Mouse (Mus musculus): ENCODE data around the gene Best1. TPM values are rescaled to one million over a fixed set of nuclear protein-coding genes. Genes with fewer than 3 reads are reported as not detected.
A peak's percentile ranks its signal among the peaks of the same experiment; 100 is the strongest.

The Best1 gene
- polyA plus RNA-seq, 1 experiment from 2014 or later = 1.5 TPM

DNA sequence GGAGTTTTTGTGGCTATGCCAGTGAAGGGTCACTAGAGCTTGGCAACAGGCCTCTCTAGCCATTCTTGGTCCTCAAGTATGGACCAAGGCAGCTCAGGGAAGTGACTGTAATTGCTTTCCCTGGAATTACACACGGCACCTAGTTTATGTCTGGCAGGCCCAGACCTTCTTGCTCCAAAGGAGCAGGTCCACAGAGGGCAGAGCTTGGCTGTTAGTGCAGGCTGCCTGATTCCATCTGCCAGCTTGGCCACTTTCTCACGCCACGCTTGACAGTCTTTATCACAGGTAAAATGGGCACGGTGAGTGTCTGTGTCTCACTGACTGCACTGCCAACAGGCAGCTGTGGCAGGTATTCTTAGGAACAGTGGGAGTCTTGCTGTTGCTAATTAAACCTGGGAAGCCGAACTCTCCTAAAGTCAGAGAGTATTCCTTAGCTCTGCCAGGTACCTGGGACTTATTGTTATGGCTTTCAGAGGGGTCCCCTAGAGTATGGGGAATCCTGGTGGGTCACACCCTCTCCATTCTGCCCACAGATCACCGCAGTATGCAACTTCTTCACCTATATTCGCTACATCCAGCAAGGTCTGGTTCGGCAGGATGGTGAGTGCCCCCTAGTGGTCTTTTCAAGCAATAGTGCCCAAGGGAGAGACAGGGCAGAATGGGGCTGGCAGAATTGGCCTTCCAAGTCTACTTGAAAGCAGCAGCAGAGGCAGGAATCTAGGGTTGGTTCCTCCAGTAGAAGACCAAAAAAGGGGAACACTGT is 32.0 kb upstream of the Best1 start:
- no peaks in the 10 kb centered on the region for H3K36me3 ChIP-seq (ENCODE audit: control insufficient read depth, insufficient read depth, low read length)
- WGBS = 41% methylated on average over 8 of the region's 8 CpGs
- peak; percentile 49; the same call in 1 of the 2 replicates for ATAC-seq (ENCODE audit: insufficient read depth, low FRiP score, low TSS enrichment)
- H3K9me3 ChIP-seq (ENCODE audit: control insufficient read depth, low read length) = no peaks in the 10 kb centered on the region
- H3K4me2 ChIP-seq (ENCODE audit: low read depth) = no peak overlapping the region
- H3K9ac ChIP-seq (ENCODE audit: low read length) = no peak overlapping the region
- H3K27me3 ChIP-seq (ENCODE audit: control insufficient read depth, insufficient read depth, low read length) = no peaks in the 10 kb centered on the region
- H3K27ac ChIP-seq (ENCODE audit: low read depth, low read length) = no peak overlapping the region
- no peak overlapping the region for H3K4me3 ChIP-seq (ENCODE audit: low read depth, low read length)
- DNase-seq (ENCODE audit: low spot score) = peak; percentile 57
- H3K4me1 ChIP-seq (ENCODE audit: control insufficient read depth, insufficient read depth, low read length) = no peaks in the 10 kb centered on the region

DNA sequence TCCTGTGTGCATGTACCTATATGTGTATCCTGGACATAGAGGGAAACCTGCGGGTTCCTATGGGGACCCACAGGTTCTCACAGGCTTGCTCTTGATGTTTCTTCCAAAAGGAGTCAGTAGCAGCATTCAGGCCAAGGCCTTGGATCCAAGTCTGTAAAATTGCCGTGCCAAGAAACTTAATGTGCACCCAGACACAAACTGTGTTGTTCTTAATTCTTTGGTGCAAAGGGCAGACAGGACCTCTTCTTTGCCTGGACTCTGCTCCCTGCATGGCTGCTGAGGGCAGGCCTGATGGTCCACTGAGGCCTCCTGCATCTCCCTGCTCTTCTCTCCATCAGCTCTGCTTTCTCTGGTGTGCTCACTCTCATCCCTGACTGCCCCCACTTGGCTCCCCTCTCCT is 28.3 kb upstream of the Best1 start:
- DNase-seq (ENCODE audit: low spot score) (no peak), ATAC-seq (ENCODE audit: insufficient read depth, low FRiP score, low TSS enrichment) (no peak)
- Histone ChIP-seq H3K27ac (ENCODE audit: low read depth, low read length) (no peak overlapping the region), H3K36me3 (ENCODE audit: control insufficient read depth, insufficient read depth, low read length) (no peaks in the 10 kb centered on the region), H3K9ac (ENCODE audit: low read length) (no peak overlapping the region), H3K4me1 (ENCODE audit: control insufficient read depth, insufficient read depth, low read length) (no peaks in the 10 kb centered on the region), H3K27me3 (ENCODE audit: control insufficient read depth, insufficient read depth, low read length) (no peaks in the 10 kb centered on the region), H3K4me2 (ENCODE audit: low read depth) (no peak overlapping the region), H3K4me3 (ENCODE audit: low read depth, low read length) (no peak overlapping the region), H3K9me3 (ENCODE audit: control insufficient read depth, low read length) (no peaks in the 10 kb centered on the region)
- WGBS = 85% methylated on average over 2 of the region's 2 CpGs

DNA sequence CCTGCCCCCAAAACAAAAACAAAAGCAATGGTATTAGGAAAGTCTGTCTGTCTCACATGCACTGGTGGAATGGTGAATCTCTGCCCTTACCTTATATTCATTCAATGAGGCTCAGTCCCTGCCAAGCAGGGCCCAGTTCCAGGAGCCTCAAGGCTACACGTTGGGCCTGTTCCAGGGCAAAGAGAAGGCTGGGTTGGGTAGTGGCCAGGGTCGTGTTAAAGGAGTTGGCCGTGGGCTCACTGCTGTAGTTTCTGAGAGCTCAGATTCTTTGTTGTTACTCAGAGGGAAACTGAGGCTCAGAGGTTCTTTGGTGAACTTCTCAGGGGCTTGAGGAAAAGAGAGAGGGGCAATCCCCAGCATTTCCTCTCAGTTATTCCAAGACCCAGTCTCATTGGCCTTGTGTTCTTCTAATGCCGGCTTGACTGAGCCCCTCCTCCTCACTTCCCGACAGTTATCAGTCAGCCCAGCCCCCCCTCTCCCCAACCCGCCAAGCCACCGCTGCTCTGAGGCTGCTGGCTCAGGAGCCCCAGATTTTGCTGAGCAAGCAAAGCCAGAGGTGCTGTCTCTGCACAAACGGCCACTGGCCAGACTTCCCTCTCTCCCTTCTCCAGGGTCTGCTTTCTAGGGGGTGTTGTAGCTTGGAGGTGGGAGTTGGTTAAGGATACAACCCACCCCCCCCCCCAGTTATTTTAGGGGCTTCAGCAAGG is 23.9 kb upstream of the Best1 start:
- H3K36me3 ChIP-seq (ENCODE audit: control insufficient read depth, insufficient read depth, low read length) = no peaks in the 10 kb centered on the region
- H3K27ac ChIP-seq (ENCODE audit: low read depth, low read length) = 0 out of 2 replicates have a peak overlapping the region, but pooled peaks have one; percentile 6
- no peaks in the 10 kb centered on the region for H3K4me1 ChIP-seq (ENCODE audit: control insufficient read depth, insufficient read depth, low read length)
- H3K9me3 ChIP-seq (ENCODE audit: control insufficient read depth, low read length) = no peaks in the 10 kb centered on the region
- H3K4me2 ChIP-seq (ENCODE audit: low read depth) = no peak overlapping the region
- ATAC-seq (ENCODE audit: insufficient read depth, low FRiP score, low TSS enrichment) (no peak), DNase-seq (ENCODE audit: low spot score) (peak; percentile 57)
- no peak overlapping the region for H3K9ac ChIP-seq (ENCODE audit: low read length)
- H3K27me3 ChIP-seq (ENCODE audit: control insufficient read depth, insufficient read depth, low read length) = no peaks in the 10 kb centered on the region
- H3K4me3 ChIP-seq (ENCODE audit: low read depth, low read length) = no peak overlapping the region
- WGBS = 26% methylated on average over 8 of the region's 8 CpGs

DNA sequence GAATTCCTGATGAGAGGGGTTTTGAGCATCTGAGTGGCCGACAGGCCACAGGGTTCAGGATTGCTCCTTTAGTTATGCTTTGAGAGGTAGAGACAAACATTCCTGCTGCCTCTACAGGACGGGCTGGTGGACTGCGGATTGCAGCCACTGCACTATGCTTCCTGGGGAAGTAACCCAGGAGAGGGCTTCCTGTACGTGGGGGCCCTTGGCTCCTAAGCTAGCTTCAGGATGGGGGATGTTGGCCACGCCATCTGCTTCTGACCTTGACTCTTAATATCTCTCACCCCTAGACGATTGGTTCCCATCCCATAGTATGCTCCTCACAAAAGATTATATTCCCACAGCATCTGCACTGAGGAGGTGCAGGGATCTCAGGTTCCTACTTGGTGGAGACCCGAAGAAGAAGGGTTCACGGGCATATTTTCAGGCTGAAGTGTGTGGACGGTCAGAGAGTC is 21.9 kb upstream of the Best1 start:
- Histone ChIP-seq H3K9ac (ENCODE audit: low read length) (no peak overlapping the region; the same call in 1 of the 2 replicates), H3K27me3 (ENCODE audit: control insufficient read depth, insufficient read depth, low read length) (no peaks in the 10 kb centered on the region), H3K4me2 (ENCODE audit: low read depth) (no peak overlapping the region), H3K4me1 (ENCODE audit: control insufficient read depth, insufficient read depth, low read length) (peaks cover 4% of the 10 kb centered on the region; the same call in 1 of the 2 replicates), H3K9me3 (ENCODE audit: control insufficient read depth, low read length) (no peaks in the 10 kb centered on the region), H3K27ac (ENCODE audit: low read depth, low read length) (no peak overlapping the region), H3K36me3 (ENCODE audit: control insufficient read depth, insufficient read depth, low read length) (no peaks in the 10 kb centered on the region), H3K4me3 (ENCODE audit: low read depth, low read length) (no peak overlapping the region)
- DNase-seq (ENCODE audit: low spot score) = no peak
- WGBS = 66% methylated on average over 9 of the region's 9 CpGs
- ATAC-seq (ENCODE audit: insufficient read depth, low FRiP score, low TSS enrichment) = no peak

DNA sequence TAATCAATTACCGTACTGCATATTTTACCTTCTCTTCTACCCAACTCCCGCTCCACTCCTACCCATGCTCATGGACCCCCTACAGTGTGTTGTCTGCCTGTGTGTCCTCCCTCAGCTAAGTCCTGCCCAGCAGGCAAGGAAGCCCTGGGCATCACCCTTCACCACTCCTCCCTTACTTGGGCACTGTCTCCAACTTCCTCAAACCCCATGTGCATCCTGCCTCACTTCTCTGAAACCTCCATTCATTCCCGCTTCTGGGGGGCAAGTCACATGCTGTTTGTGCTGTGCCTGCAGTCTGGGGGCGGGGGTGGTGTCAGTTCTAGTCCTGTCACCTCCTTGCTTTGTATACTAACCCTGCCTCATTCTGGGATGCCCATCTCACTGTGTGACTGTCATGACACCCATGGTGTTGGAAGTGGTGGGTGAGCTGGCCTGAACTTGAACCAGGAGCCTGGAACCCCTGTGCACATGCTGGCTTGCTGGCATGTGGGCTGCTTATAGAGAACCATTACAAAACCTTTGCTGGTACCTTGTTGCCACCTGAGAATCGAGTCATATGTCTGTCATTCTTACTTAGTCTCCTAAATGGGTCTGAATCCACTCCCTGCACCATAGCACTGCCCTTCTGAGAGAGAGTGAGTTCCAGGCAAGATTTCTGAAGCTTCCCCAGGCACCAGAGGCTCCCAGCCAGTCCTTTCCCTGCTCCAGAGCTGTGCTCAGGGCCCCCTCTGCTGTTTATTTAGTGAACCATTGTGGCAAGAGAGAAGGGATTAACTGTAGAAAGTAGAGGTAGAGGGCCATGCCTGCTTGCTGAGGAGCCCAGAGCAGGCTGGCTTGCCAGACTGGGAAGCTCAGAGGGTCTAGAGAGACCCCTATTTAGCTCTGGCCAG is 21.2 kb upstream of the Best1 start:
- WGBS = 70% methylated on average over 5 of the region's 5 CpGs
- H3K4me3 ChIP-seq (ENCODE audit: low read depth, low read length) = no peak overlapping the region
- H3K36me3 ChIP-seq (ENCODE audit: control insufficient read depth, insufficient read depth, low read length) = no peaks in the 10 kb centered on the region
- DNase-seq (ENCODE audit: low spot score) = peak; percentile 40
- no peak for ATAC-seq (ENCODE audit: insufficient read depth, low FRiP score, low TSS enrichment)
- H3K27me3 ChIP-seq (ENCODE audit: control insufficient read depth, insufficient read depth, low read length) = no peaks in the 10 kb centered on the region
- H3K9ac ChIP-seq (ENCODE audit: low read length) = no peak overlapping the region; the same call in 1 of the 2 replicates
- peaks cover 5% of the 10 kb centered on the region; the same call in 1 of the 2 replicates for H3K4me1 ChIP-seq (ENCODE audit: control insufficient read depth, insufficient read depth, low read length)
- H3K9me3 ChIP-seq (ENCODE audit: control insufficient read depth, low read length) = no peaks in the 10 kb centered on the region
- no peak overlapping the region for H3K4me2 ChIP-seq (ENCODE audit: low read depth)
- H3K27ac ChIP-seq (ENCODE audit: low read depth, low read length) = no peak overlapping the region; the same call in 1 of the 2 replicates

DNA sequence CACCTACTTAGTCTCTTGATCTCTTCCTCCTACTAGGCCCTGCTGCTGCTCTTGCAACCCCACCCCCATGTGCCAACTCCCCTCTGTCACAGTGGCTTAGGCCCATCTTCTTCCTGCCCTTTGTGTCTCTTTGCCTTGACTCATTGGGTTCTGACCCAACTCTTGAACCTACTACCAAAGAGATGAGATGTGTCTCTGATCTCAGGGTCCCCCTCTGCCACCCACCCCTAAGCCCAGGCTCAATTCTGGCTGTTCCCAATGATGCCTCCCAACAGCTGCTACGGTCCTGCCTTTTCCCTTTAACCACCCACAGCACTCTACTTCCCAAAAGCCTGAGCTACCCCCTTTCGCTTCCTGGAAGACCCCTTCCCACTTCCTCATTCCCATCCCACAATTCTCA is 20.5 kb upstream of the Best1 start:
- Histone ChIP-seq H3K9me3 (ENCODE audit: control insufficient read depth, low read length) (no peaks in the 10 kb centered on the region), H3K4me2 (ENCODE audit: low read depth) (no peak overlapping the region), H3K36me3 (ENCODE audit: control insufficient read depth, insufficient read depth, low read length) (no peaks in the 10 kb centered on the region), H3K27ac (ENCODE audit: low read depth, low read length) (no peak overlapping the region), H3K4me3 (ENCODE audit: low read depth, low read length) (no peak overlapping the region), H3K4me1 (ENCODE audit: control insufficient read depth, insufficient read depth, low read length) (peaks cover 6% of the 10 kb centered on the region; the same call in 1 of the 2 replicates), H3K9ac (ENCODE audit: low read length) (no peak overlapping the region), H3K27me3 (ENCODE audit: control insufficient read depth, insufficient read depth, low read length) (no peaks in the 10 kb centered on the region)
- DNase-seq (ENCODE audit: low spot score) (no peak), ATAC-seq (ENCODE audit: insufficient read depth, low FRiP score, low TSS enrichment) (no peak)
- WGBS = 89% methylated on average over 2 of the region's 2 CpGs

DNA sequence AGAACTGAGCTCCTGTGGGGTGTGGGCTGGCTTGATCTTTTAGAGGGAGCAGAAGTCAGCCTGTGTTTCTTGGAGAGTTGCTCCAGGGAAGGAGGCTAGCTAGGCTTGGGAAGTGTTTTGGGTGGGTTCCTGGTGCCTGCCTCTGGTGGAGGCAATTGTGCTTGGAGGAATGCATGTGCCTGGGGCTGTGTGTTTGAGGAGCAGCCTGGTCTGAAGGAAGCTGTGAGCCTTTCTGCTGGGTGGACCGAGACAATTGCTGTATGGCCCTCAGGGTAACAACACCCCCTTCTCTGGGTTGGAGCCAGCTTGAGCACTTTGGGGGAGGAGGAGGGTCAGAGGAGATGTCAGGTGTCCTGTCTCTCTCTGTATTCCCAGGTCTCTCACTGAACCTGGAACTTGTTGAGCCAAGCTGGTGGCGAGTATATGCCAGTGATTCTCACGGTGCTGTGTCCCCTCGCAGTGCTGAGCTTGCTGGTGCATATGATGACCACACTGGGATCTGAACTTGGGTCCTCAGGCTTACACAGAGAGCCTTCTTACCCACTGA is 17.9 kb upstream of the Best1 start:
- Histone ChIP-seq H3K4me2 (ENCODE audit: low read depth) (peak overlapping the region; percentile 80), H3K36me3 (ENCODE audit: control insufficient read depth, insufficient read depth, low read length) (no peaks in the 10 kb centered on the region), H3K9ac (ENCODE audit: low read length) (no peak overlapping the region), H3K4me3 (ENCODE audit: low read depth, low read length) (peak overlapping the region; percentile 51; the same call in 1 of the 2 replicates), H3K4me1 (ENCODE audit: control insufficient read depth, insufficient read depth, low read length) (peaks cover 6% of the 10 kb centered on the region; the same call in 1 of the 2 replicates), H3K27ac (ENCODE audit: low read depth, low read length) (no peak overlapping the region), H3K27me3 (ENCODE audit: control insufficient read depth, insufficient read depth, low read length) (no peaks in the 10 kb centered on the region), H3K9me3 (ENCODE audit: control insufficient read depth, low read length) (no peaks in the 10 kb centered on the region)
- no peak for ATAC-seq (ENCODE audit: insufficient read depth, low FRiP score, low TSS enrichment)
- no peak for DNase-seq (ENCODE audit: low spot score)
- 59% methylated on average over 4 of the region's 4 CpGs for WGBS

DNA sequence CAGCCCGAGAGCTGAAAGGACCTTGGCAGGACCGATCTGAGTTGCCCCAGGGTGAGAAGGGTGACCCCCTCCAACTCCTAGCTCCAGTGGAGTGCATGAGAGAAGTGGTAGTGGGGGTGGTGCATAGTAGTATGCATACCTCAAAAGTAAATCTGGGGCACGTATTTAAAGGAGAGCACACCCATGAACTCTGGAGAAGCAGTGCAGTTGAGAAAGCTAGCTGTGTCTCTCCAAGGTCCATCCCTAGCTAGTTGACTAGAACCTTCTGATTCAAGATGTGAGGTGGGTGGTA is 17.0 kb upstream of the Best1 start:
- Histone ChIP-seq H3K4me3 (ENCODE audit: low read depth, low read length) (peak overlapping the region; percentile 51), H3K36me3 (ENCODE audit: control insufficient read depth, insufficient read depth, low read length) (no peaks in the 10 kb centered on the region), H3K27ac (ENCODE audit: low read depth, low read length) (no peak overlapping the region), H3K4me1 (ENCODE audit: control insufficient read depth, insufficient read depth, low read length) (peaks cover 6% of the 10 kb centered on the region; the same call in 1 of the 2 replicates), H3K27me3 (ENCODE audit: control insufficient read depth, insufficient read depth, low read length) (no peaks in the 10 kb centered on the region), H3K4me2 (ENCODE audit: low read depth) (peak overlapping the region; percentile 80), H3K9ac (ENCODE audit: low read length) (peak overlapping the region; percentile 68), H3K9me3 (ENCODE audit: control insufficient read depth, low read length) (no peaks in the 10 kb centered on the region)
- DNase-seq (ENCODE audit: low spot score) (no peak), ATAC-seq (ENCODE audit: insufficient read depth, low FRiP score, low TSS enrichment) (no peak)
- WGBS = 2% methylated on average over 3 of the region's 3 CpGs

All from neural tube, embryonic 11.5 days (tissue).